Mouse (Mus musculus) intestine, embryonic 15.5 days (tissue): ENCODE measurements around the gene Herpud1. TPM values are rescaled to one million over a fixed set of nuclear protein-coding genes. Genes with fewer than 3 reads are reported as not detected.

Experiments used
- ATAC-seq: fragments of 200-750 bp; cut with Nextera tagmentation; 2 replicates; pipeline ENCODE4 v1.8.0; 2017; ENCODE audit warnings: moderate TSS enrichment, moderate library complexity
- H3K27ac ChIP-seq: fragments of 300-500 bp; sonication (generic); 2 replicates; pipeline ENCODE4 v1.5.1; 2015; ENCODE audit warnings: mild to moderate bottlenecking, inconsistent platforms
- H3K27me3 ChIP-seq: fragments of 300-500 bp; sonication (generic); replicated peaks from 2 replicates; pipeline ENCODE4 v1.6.1; 2015; ENCODE audit warnings: inconsistent platforms
- H3K36me3 ChIP-seq: fragments of 300-500 bp; sonication (generic); 2 replicates; pipeline ENCODE4 v1.6.1; 2015; ENCODE audit warnings: inconsistent platforms
- H3K4me1 ChIP-seq: fragments of 300-500 bp; sonication (generic); replicated peaks from 2 replicates; pipeline ENCODE4 v1.6.1; 2015; ENCODE audit warnings: inconsistent platforms
- H3K4me2 ChIP-seq: fragments of 300-500 bp; sonication (generic); replicated peaks from 2 replicates; pipeline ENCODE4 v1.6.1; 2015; ENCODE audit warnings: mild to moderate bottlenecking, inconsistent platforms
- H3K4me3 ChIP-seq: fragments of 300-500 bp; sonication (generic); replicated peaks from 2 replicates; pipeline ENCODE4 v1.5.1; 2015; ENCODE audit warnings: inconsistent platforms
- H3K9ac ChIP-seq: fragments of 300-500 bp; sonication (generic); 2 replicates; pipeline ENCODE4 v1.6.1; 2015; ENCODE audit warnings: inconsistent platforms
- H3K9me3 ChIP-seq: fragments of 300-500 bp; sonication (generic); 2 replicates; pipeline ENCODE4 v1.6.1; 2016; ENCODE audit warnings: inconsistent platforms
- WGBS: fragments of 180-500 bp; shearing (Covaris S2); methylation state at CpG from one replicate; pipeline ENCODE4 v1.1.7; 2015; 5-methylcytosine and 5-hydroxymethylcytosine counted together
- polyA plus RNA-seq: library from polyadenylated mRNA; unstranded; fragments of >200 nt; fragmentation: Nextera tagmentation; extraction: Ambion mirVana; gene quantifications from 2 replicates; pipeline ENCODE4 v1.2.1, GENCODE M21; 2015

Herpud1 gene
- polyA plus RNA-seq: 115 and 138 TPM in 2 replicates

GRCm38 (mm10) chr8:94386214-94387026 lies at the start of gene Herpud1:
Gene Herpud1 (plus strand): TSS chr8:94386438.
- H3K27me3 ChIP-seq: no peaks in the 10 kb centered on the region
- peak within 1 kb of the TSS; percentile 91 for H3K4me3 ChIP-seq
- H3K9ac ChIP-seq: peak within 1 kb of the TSS; percentile 91
- WGBS: under 1% methylated on average over 65 of the region's 65 CpGs
- peak within 1 kb of the TSS; percentile 90 for H3K4me2 ChIP-seq
- peaks cover 11% of the 10 kb centered on the region for H3K4me1 ChIP-seq
- peak within 1 kb of the TSS; percentile 89 for H3K27ac ChIP-seq
- H3K36me3 ChIP-seq: peaks cover 17% of the 10 kb centered on the region
- ATAC-seq: peak; percentile 99
- H3K9me3 ChIP-seq: no peaks in the 10 kb centered on the region

- no peaks in the 10 kb centered on the region for H3K27me3 ChIP-seq
- H3K4me2 ChIP-seq: no peak overlapping the region
- no peaks in the 10 kb centered on the region for H3K4me1 ChIP-seq
- H3K36me3 ChIP-seq: no peaks in the 10 kb centered on the region
- ATAC-seq: no peak
- no peak overlapping the region for H3K27ac ChIP-seq
- no peaks in the 10 kb centered on the region for H3K9me3 ChIP-seq
- no peak overlapping the region for H3K9ac ChIP-seq
- 84% methylated on average over 8 of the region's 8 CpGs for WGBS
- no peak overlapping the region for H3K4me3 ChIP-seq
Measured at GRCm38 (mm10) chr8:94337559-94337958, 48.7 kb upstream of the Herpud1 start.

- Histone ChIP-seq H3K9me3 (no peaks in the 10 kb centered on the region), H3K27ac (no peak overlapping the region), H3K36me3 (no peaks in the 10 kb centered on the region), H3K4me2 (no peak overlapping the region), H3K27me3 (no peaks in the 10 kb centered on the region), H3K4me1 (no peaks in the 10 kb centered on the region), H3K4me3 (no peak overlapping the region), H3K9ac (no peak overlapping the region)
- ATAC-seq: no peak
- WGBS: 75% methylated on average over 7 of the region's 7 CpGs
Measured at GRCm38 (mm10) chr8:94340796-94341195, 45.4 kb upstream of the Herpud1 start.

- H3K9ac ChIP-seq: no peak overlapping the region
- no peak overlapping the region for H3K4me3 ChIP-seq
- no peak for ATAC-seq
- WGBS: 87% methylated on average over 10 of the region's 10 CpGs
- H3K36me3 ChIP-seq: no peaks in the 10 kb centered on the region
- H3K27me3 ChIP-seq: no peaks in the 10 kb centered on the region
- H3K4me2 ChIP-seq: no peak overlapping the region
- H3K4me1 ChIP-seq: no peaks in the 10 kb centered on the region
- H3K9me3 ChIP-seq: no peaks in the 10 kb centered on the region
- H3K27ac ChIP-seq: no peak overlapping the region
Measured at GRCm38 (mm10) chr8:94342691-94343090, 43.5 kb upstream of the Herpud1 start.

GRCm38 (mm10) chr8:94343290-94343689 lies 42.9 kb upstream of the Herpud1 start:
- no peaks in the 10 kb centered on the region for H3K27me3 ChIP-seq
- no peak overlapping the region for H3K4me2 ChIP-seq
- H3K9ac ChIP-seq: no peak overlapping the region
- H3K4me1 ChIP-seq: no peaks in the 10 kb centered on the region
- H3K36me3 ChIP-seq: no peaks in the 10 kb centered on the region
- 0 out of 2 replicates have a peak, but pooled peaks have one; percentile 5 for ATAC-seq
- no peak overlapping the region for H3K27ac ChIP-seq
- H3K4me3 ChIP-seq: no peak overlapping the region
- H3K9me3 ChIP-seq: no peaks in the 10 kb centered on the region
- WGBS: 12% methylated on average over 6 of the region's 6 CpGs

GRCm38 (mm10) chr8:94343778-94344320 lies 42.4 kb upstream of the Herpud1 start:
- Histone ChIP-seq H3K9ac (no peak overlapping the region), H3K36me3 (no peaks in the 10 kb centered on the region), H3K4me2 (no peak overlapping the region), H3K4me3 (no peak overlapping the region), H3K27me3 (no peaks in the 10 kb centered on the region), H3K4me1 (no peaks in the 10 kb centered on the region), H3K27ac (no peak overlapping the region), H3K9me3 (no peaks in the 10 kb centered on the region)
- ATAC-seq: no peak
- WGBS: 85% methylated on average over 11 of the region's 11 CpGs

GRCm38 (mm10) chr8:94345657-94346056 lies 40.6 kb upstream of the Herpud1 start:
- no peak overlapping the region for H3K9ac ChIP-seq
- no peaks in the 10 kb centered on the region for H3K4me1 ChIP-seq
- H3K4me3 ChIP-seq: no peak overlapping the region
- H3K9me3 ChIP-seq: no peaks in the 10 kb centered on the region
- WGBS: 84% methylated on average over 4 of the region's 4 CpGs
- H3K4me2 ChIP-seq: no peak overlapping the region
- H3K27me3 ChIP-seq: no peaks in the 10 kb centered on the region
- ATAC-seq: peak; percentile 46; the same call in 1 of the 2 replicates
- no peak overlapping the region for H3K27ac ChIP-seq
- H3K36me3 ChIP-seq: no peaks in the 10 kb centered on the region

GRCm38 (mm10) chr8:94346264-94346663 lies 40.0 kb upstream of the Herpud1 start:
- Histone ChIP-seq H3K4me1 (no peaks in the 10 kb centered on the region), H3K9me3 (no peaks in the 10 kb centered on the region), H3K27ac (no peak overlapping the region), H3K4me3 (no peak overlapping the region), H3K36me3 (no peaks in the 10 kb centered on the region), H3K9ac (no peak overlapping the region), H3K27me3 (no peaks in the 10 kb centered on the region), H3K4me2 (no peak overlapping the region)
- 84% methylated on average over 13 of the region's 13 CpGs for WGBS
- ATAC-seq: no peak

GRCm38 (mm10) chr8:94348425-94348824 lies 37.8 kb upstream of the Herpud1 start:
- no peaks in the 10 kb centered on the region for H3K4me1 ChIP-seq
- H3K9ac ChIP-seq: no peak overlapping the region
- no peaks in the 10 kb centered on the region for H3K9me3 ChIP-seq
- no peak for ATAC-seq
- H3K27ac ChIP-seq: no peak overlapping the region
- no peak overlapping the region for H3K4me3 ChIP-seq
- WGBS: 61% methylated on average over 9 of the region's 9 CpGs
- H3K4me2 ChIP-seq: no peak overlapping the region
- no peaks in the 10 kb centered on the region for H3K36me3 ChIP-seq
- H3K27me3 ChIP-seq: no peaks in the 10 kb centered on the region

- H3K27me3 ChIP-seq: no peaks in the 10 kb centered on the region
- WGBS: 53% methylated on average over 7 of the region's 7 CpGs
- no peaks in the 10 kb centered on the region for H3K36me3 ChIP-seq
- 0 out of 2 replicates have a peak, but pooled peaks cover 3% of the 10 kb centered on the region for H3K4me1 ChIP-seq
- no peak overlapping the region for H3K4me2 ChIP-seq
- H3K4me3 ChIP-seq: no peak overlapping the region
- H3K27ac ChIP-seq: peak overlapping the region; percentile 61
- no peaks in the 10 kb centered on the region for H3K9me3 ChIP-seq
- no peak overlapping the region for H3K9ac ChIP-seq
- peak; percentile 90 for ATAC-seq
Measured at GRCm38 (mm10) chr8:94354069-94354531, 32.1 kb upstream of the Herpud1 start.

- Histone ChIP-seq H3K36me3 (no peaks in the 10 kb centered on the region), H3K4me2 (no peak overlapping the region), H3K9ac (no peak overlapping the region), H3K27ac (peak overlapping the region; percentile 61), H3K4me1 (0 out of 2 replicates have a peak, but pooled peaks cover 3% of the 10 kb centered on the region), H3K27me3 (no peaks in the 10 kb centered on the region), H3K4me3 (no peak overlapping the region), H3K9me3 (no peaks in the 10 kb centered on the region)
- WGBS: 45% methylated on average over 4 of the region's 4 CpGs
- peak; percentile 88 for ATAC-seq
Measured at GRCm38 (mm10) chr8:94354571-94354970, 31.7 kb upstream of the Herpud1 start.

- no peak overlapping the region for H3K4me2 ChIP-seq
- no peak overlapping the region for H3K27ac ChIP-seq
- H3K27me3 ChIP-seq: no peaks in the 10 kb centered on the region
- no peaks in the 10 kb centered on the region for H3K9me3 ChIP-seq
- no peak overlapping the region for H3K4me3 ChIP-seq
- 78% methylated on average over 6 of the region's 6 CpGs for WGBS
- 0 out of 2 replicates have a peak, but pooled peaks cover 3% of the 10 kb centered on the region for H3K4me1 ChIP-seq
- no peaks in the 10 kb centered on the region for H3K36me3 ChIP-seq
- no peak for ATAC-seq
- no peak overlapping the region for H3K9ac ChIP-seq
Measured at GRCm38 (mm10) chr8:94357220-94357619, 29.0 kb upstream of the Herpud1 start.
